Mouse (Mus musculus) T-helper 1 cell (primary cell): ENCODE results near the gene Ltbp1.
"Not testable (repeated sequence)": the region's sequence is repeated elsewhere in the genome, so short reads cannot be mapped to it uniquely, and the experiment has no call there.

ENCODE experiments used
- in situ Hi-C: fragments of 300-600 bp; cut with MboI, MseI; formaldehyde crosslinking; loops from one replicate; pipeline ENCODE4 v1.15.1; 2025; ENCODE audit warnings: high pct_unique_total_duplicates

Gene Ltbp1

DNA sequence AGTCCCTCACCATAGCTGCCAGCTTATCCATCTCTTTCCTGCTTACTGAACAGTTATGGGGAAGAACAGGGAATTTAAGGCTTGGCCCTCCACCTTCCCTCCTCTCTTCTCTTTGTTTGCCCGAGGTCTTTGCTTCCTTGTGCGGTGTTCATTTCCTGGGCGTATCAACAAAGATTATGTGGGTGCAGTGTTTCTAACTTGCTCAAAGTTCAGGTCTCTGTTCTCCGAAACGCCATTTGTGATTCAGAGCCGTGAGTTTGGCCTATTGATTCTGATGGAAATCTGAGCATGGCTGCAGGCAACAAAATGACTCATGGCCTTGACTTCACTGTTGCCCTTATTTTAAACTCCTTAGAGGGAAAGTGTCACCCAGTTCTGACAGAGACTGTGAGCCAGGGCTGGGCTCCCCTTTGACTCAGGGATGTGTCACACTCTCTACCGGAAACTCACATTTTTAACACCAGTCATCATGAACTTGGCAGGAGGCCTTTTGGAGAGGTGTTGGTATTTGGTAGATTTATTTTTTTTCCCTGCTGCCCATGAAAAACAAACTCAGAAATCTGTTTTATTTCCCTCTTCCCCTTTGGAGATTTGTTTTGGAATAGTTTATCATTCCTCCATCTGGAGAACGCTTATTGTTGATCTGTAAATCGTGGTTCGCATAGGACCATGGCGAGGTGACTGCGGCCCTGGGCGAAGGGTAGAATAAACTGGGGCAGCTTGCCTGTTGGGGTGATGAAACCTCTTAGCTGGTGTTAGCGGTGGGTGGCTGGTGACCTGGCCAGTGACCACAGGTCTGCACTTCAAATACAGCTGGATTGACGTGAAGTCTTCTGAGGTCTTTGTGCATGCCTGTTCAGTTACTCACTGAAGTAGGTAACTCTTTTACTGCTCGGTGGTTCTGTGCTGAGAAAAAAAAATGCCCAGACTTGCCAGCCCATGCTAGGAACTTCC lies 105.2 kb downstream of the Ltbp1 start:
- in situ Hi-C loops, result no loop called here

DNA sequence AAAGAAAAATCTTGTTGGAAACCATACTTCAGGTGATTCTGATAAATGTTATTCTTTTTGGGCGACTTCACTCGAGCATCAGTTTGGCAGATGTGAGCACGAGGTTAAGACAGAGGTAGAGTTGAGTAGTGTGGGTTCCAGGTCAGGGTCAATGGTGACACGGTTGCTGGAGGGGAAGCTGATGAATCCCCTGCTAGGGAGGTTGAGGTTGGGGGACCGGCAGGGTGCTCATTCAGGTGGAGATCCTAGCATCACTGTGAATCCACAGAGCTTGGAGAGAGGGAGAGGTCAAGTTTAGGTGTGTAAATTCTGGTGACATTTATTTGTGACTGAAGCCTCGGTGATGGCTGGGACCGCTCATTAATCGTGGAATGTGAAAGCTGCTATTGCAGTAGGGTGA lies 110.2 kb downstream of the Ltbp1 start:
- in situ Hi-C loops, result no loop called here

DNA sequence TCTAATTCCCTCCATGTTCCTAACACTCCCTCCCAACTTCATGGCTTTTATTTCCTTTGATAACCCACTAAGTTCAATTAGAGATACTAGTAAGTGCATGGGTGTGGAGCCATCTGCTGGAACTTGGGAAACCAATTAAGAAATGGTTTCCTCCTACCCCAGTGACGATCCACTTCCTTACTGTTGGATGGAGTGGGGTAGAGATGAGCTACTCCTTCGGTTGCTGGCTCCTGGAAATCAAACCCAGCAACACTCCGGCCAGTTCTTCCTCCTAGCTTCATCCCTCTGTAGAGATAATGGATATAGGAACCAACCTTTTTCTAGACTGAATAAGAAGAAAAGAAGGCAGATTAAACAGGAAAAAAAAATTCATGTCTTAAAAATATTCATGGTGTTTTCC lies 113.5 kb downstream of the Ltbp1 start:
- in situ Hi-C loops, result no loop called here

DNA sequence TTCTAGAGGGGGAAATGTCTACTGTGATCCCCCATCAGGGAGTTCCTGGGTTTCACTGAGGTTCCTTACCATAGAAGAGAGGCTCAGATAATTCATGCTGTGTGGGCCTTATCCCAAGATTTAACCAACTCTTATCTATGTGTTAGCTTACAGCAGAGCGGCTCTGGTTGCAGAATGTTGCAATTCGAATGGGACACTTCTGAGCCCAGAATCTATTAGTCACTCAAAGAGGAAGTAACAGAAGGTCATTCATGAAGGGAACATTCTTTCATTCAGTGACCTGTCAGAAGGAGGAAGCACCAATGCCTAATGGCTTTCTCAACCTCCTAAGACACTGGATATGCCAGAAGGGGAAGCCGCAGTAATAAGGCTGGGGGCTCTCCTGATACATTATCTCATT lies 114.1 kb downstream of the Ltbp1 start:
- in situ Hi-C loops, result no loop called here

DNA sequence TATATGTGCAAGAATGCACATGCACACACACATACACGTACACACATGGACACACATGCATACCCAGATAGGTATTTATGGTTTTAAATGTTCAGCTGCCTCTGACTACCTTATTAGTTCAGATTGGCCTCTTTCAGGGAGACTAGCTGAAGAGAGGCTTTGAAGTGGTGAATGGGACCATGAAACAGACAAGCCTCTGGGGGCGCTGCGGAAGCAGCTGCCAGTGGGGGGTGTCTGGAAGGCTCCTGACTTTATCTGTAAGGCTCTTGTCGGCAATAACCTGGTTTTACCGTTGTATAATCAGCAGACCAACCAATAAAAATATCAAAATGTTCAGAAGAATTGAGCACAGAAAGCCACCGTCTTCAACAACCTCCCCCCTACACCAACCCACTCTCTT lies 114.7 kb downstream of the Ltbp1 start:
- in situ Hi-C loops, result no loop called here

DNA sequence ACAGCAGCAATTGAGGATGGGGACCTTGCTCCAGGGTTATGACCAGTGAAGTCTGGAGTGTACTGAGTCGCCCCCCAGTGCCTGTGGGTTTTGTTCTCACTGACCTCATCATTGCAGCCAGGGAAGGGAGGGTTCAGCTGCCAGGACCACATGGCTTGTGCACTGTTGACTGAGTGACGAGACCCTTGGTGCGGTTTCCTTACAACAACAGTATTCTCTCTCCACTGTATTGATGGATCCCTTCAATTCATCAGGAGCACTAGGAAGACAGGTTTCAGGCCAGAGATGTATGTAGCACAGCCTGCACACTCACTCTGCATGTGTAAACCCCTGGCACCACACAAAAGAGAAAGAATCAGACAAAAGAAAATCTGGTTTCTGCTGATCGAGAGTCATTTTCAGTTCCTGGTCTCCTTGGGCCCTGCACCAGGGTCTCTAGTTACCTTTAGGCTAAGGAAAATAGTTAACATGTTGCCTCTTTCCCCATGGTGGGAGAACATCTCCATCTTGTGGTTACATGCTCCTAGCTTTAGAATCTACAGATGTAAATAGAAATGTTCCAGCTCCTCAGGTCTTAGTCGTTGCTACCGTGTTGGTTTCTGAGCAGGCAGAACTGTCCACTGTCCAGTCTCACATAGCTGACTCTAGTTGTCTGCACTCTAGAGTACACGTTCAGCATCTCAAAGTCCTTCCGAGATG lies 117.4 kb downstream of the Ltbp1 start:
- in situ Hi-C loops, result no loop called here

DNA sequence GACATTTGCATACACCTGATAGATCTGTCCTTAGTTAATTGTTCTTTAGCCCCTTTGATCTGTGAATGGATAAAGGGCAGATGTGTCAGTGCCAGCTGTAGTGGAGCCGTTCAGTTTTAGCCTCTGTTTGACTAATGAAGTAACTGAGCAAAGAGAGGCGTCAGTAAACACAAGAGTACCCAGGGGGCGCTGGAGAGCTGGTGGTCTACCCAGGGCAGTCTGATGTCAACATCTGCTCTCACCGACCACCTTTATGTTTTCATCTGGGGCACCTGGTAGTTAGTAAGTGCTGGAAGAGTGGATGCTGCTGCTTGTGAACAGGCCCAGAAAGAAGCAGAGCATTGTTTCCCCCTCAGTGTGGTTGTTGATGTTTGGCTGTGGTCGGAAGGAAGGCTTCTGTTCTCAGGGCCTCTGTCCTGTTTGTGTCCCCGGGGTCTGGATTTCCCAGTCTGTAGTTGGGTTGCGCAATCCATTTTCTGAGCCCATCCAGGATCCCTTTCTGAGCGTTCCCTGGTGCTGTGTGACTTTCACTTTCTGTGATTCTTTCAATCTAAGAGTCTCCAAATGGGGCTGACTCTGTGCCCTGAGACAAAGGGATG lies 123.1 kb downstream of the Ltbp1 start:
- in situ Hi-C loops, result loop anchor here (5.0 kb wide), 1 partner anchor 96 kb away; no protein-coding TSS in a partner anchor

DNA sequence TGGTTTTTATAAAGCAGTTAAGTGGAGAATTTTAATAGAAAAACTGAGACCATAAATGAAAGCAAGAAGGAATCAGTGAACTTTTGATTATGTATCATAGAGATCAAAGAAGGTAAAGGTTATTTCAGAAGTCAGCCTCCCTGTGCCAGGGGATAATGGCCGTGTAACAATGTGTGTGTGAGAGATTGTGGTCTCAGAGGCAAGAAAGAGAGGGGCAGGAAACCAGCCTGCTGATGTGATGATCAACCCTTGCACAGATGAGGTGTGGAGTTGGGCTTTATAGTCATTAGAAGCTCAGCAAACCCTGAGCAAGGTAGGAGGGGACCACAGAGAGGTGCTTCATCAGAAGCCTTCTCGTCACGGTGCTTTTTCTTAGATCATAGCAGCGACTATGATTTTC lies 128.6 kb downstream of the Ltbp1 start:
- in situ Hi-C loops, result no loop called here

DNA sequence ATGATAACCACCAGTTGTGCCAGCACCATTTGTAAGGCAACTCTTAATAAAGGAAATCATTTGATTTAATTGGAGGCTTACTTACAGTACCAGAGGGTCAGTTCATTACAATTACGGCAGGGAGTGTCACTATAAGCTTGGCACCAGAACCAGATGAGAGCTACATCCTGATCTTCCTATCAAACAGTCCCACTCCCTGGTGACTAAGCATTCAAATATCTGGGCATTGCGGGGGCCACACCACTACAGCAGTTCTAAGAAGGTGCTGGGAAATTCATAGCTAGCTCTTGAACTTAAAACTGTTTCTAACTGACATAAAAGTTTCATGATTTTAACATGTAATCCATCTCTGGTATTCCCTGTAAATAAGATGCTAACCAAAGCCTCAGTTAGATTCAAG lies 134.4 kb downstream of the Ltbp1 start:
- in situ Hi-C loops, result no loop called here

DNA sequence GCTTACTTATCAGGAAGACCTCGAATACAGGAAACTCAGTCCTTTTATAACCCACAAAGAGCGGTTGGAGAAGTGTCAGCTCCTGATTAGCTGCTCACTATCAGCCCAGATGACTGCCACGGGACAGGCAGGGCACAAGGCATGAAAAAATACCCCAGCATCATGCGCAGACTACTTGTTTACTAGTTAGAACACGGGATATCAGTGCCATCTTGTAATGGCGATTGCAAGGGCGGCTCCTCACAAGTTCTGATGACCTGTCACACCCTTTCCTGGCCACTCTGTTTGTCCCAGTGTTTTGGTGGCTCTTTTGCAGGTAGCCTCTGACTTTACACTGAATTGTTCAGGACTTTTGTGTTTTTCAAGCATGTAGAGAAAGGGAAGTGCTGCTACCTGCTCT lies 137.5 kb downstream of the Ltbp1 start:
- in situ Hi-C loops, result not testable (repeated sequence)

DNA sequence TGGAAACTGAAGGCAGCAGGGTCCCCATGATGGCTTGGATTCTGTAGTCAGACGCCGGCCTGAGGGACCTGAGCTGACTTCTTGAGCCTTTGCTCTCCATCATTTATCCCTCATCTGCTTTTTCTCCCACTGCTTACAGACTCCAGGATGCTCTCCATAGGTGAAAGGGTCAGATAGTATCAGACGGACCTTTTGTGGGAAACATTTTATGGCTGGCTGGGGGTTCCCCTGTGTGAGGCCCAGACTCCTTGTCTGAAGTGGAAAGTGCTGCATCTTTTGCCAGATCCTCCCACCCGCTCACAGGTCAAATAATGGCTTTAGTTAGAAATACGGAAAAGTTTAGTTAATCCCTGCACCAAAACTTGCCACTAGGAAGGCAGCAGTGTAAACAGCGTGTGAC lies 138.6 kb downstream of the Ltbp1 start:
- in situ Hi-C loops, result no loop called here

DNA sequence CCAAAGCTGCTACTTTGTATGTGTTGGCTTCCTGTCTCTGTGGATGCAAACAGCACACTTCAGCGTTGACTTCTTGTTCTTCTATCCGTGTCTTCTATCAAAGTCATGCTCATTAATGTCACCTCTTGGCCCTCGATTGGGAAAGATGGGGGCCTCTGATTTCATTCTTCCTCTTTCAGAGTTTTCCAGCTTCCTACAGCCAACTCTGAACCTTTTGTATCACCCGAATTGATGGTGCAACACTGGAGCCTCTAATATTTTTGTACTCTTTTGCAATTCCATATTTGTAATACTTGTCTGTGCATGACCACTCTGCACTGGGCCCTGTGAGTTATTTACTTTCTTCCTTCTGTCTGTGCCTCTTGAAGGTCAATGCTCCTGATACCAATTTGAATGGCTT lies 141.8 kb downstream of the Ltbp1 start:
- in situ Hi-C loops, result no loop called here

DNA sequence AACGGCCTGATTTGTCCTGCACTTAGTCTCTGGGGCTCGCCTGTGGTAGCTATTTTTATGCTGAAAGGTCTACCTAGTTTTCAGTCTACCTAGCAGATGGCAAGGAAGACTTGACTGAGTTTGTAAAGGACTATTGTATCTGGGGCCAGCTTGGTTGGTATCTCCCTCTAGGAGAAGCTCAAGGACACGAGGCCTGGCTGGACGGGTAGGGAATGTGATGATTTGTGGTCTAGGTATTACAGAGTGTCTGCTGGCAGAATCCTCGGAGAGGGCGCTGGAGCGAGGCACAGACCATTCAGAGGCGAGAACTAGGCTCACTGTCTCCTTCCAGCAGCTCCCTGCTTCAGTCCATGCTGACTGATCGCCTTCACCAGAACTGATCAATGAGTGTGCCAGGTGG lies 146.4 kb downstream of the Ltbp1 start:
- in situ Hi-C loops, result no loop called here

DNA sequence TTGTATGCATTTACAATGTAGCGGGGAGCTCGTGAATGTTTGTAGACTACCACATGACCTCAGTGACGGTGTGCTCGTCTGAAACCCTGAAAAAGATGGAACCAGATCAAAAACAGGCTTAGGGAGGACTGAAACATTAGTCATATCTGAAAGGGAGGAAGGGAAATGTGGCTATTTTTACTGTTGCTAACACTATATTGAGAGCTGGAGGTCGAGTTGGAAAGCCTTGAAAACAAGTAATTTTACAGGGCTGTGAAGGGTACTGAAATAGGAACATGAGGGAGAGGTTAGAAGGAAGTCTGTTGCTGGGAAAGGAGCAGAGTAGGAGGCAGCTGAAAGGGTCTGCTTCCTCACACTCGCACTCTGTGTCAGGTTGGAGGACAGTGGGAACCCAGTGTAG lies 147.7 kb downstream of the Ltbp1 start:
- in situ Hi-C loops, result no loop called here

DNA sequence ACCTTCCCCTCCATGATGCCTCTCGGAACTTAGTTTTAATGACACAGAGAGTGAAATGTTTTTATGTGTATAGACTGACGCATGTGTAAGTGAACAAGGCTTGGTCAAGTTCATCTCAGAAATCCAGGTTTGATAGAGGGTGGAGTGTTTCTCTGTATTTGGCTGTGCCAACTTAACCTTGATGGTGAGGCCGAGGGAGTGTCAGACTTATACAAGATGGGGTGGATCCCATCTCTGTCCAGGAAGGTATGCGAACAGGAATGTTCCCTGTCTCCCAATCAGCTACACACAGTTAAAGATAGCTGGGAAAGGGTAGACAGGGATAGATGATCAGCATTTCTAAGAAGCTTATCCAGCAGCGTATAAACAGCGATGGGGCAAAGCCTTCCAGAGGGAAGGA lies 153.0 kb downstream of the Ltbp1 start:
- in situ Hi-C loops, result no loop called here

DNA sequence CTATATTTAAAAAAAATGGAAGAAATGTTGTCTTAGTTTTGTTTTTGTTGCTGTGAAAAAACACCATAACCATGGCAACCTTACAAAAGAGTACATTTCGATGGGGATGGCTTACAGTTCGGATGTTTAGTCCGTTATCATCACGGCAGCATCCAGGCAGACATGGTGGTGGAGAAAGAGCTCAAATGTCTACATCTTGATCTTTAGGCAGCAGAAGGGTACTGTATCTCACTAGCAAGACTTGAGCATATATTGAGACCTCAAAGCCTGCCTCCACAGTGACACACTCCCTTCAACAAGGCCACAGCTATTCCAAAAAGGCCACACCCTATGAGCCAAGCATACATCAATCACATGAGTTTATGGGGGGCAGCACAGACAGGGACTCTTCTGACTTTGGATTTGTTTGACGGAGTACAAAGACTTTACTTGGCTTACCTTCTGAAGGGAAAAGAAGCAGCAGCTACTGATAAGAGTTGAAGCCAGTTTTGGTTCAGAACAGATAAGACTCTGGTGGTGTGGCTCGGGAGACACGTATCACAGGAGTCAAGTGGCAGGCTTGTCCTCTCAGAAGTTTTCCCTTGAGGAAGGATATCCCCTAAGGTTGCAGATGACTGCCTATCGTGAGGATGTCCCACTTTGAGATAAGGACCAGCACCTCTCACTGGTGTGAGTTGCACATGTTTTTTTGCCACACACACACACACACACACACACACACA lies 153.9 kb downstream of the Ltbp1 start:
- in situ Hi-C loops, result no loop called here

DNA sequence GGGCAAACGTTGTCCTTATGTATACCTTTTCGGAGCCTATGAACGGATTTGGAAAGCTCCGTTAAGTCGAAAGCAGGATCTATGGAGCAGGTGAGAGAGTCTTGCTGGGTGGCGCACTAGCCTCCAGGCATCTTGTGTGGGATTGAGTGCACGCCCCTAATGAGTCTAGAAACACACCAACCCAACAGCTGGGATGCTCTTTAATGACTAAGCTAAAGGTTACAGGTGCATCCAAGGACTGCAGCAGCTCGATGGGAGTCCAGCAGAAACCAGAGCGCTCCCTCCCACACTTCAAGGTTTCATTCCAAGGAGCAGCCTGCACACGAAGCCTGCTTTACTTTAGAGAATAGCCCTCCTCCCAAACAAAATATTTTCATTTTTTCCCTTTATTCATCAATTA lies 155.7 kb downstream of the Ltbp1 start:
- in situ Hi-C loops, result no loop called here

DNA sequence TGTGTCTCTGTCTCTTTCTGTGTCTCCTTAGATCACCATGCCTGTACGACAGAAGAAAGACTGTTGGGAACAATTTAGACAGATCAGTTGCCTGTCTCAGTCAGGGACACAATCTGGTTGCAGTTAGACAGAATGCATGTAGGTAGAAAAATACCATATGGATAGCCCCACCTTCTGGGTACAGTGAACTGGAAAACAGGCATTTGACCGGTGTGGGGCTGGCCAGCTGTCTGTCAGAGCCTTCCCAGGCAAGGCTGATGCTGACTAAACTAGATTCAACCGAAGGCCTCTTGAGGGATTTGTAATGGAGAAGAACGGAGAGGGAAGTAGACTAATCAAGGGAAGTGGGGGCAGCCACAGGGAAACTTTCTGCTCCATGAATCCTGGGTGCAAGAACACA lies 156.6 kb downstream of the Ltbp1 start:
- in situ Hi-C loops, result no loop called here

DNA sequence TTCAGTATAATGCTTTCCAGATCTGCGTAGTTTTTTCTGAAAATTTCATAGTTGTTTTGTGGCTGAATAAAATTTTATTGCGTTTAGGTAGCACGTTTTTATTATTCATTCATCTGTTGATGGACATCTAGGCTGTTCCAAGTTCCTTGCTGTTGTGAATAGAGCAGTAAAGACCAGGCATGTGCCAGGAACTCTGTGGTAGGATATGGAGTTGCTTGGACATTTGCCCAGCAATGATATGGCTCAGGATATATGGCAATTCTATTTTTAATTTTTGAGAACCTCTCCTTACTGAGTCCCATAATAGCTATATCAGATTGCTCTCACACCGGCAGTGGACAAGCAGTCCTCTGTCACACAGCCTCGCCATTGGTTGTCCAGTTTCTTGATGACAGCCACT lies 159.2 kb downstream of the Ltbp1 start:
- in situ Hi-C loops, result no loop called here

DNA sequence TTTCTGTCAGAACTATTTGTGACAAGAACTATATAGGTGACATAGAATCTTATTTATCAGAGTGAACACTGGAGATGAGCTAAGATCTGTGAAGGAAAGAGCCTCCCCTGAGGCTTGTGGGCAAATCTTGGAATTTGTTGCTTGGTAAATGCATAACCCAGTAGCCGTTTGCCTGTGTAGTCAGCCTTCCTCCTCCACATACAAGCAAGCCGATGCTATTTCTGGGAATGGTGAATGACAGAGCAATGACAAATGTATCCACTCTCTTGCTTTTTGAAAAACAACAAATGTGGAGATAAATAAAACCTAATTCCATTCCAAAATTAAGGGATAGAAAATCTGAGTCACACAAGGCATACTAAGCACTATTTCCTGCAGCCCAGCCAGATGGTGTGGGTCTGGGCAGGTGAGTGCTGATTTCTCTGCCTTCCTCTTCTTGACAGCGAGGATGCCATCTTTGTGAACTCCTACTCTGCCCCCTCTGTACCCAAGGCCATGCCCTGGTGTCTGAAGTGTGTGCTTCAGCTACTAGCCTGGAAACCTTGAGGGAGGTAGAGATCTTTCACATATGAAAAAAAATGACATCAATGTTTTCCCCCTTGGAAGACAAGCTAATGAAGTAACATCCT lies 163.3 kb downstream of the Ltbp1 start:
- in situ Hi-C loops, result no loop called here

DNA sequence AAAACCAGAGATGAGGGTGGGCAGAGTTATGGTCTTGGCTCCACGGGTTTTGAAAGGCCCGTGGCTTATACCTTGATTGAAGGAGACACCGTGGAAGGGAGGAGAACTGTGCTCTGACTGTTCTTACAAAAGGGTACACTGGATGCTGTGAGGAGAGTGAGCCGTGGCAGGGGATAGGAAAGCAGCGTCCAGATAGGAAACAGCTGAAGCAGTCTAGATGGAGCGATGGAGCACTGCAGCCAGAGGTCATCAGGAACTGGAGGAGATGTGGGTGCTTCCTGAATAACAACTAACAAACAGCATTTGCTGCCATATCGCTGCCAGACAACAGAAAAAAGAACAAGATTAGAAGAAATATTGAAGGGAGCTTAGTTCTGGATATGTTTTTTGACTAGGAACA lies 166.3 kb downstream of the Ltbp1 start:
- in situ Hi-C loops, result no loop called here
